Mouse (Mus musculus) testis, adult 2 months (tissue): Measurements from ENCODE around the gene Tlr2.

ENCODE experiments used
- CTCF ChIP-seq: fragments of 200-500 bp; IDR thresholded peaks from 2 replicates; pipeline ENCODE4 v1.5.1; 2012; ENCODE audit warnings: low read depth, mild to moderate bottlenecking, inconsistent platforms, low read length, moderate library complexity; ENCODE audit not compliant: control insufficient read depth, insufficient read depth, insufficient replicate concordance
- POLR2A ChIP-seq: fragments of 200-500 bp; IDR thresholded peaks from 2 replicates; pipeline ENCODE4 v1.6.1; 2012; ENCODE audit warnings: low read depth, mild to moderate bottlenecking, inconsistent platforms, low read length, moderate library complexity; ENCODE audit not compliant: control insufficient read depth

DNA sequence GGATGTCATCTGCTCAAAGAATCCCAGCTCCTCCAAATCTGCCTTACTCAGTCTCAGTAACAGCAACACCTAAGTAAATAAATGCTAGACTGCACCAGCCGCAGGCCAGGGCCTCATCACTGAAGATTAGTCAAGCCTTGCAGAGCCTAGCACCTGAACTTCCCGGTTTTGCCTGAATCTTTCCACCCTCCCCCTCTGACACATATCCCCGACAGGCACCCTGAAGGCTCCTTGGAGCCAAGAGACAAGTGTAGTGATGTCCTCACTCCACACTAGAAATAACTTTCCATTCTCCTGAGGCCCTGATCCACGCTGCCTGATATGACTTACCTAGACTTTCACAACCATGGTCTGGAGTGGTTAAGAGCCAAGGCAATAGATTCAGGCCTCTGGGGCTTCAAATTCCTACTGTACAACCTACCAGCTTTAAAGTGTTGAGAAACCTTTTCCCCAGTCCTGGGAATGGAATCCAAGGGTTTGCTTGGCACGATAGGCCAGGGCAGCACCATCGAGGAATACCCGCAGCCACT, 53.7 kb downstream of the Tlr2 start:
- TF ChIP-seq CTCF = no peak
- no peak for TF ChIP-seq POLR2A
